Mouse (Mus musculus) layer of hippocampus, postnatal 10 days (tissue): Measurements from ENCODE around the gene Zfp940. TPM values are rescaled to one million over a fixed set of nuclear protein-coding genes. Genes with fewer than 3 reads are reported as not detected.
A peak's percentile ranks its signal among the peaks of the same experiment; 100 is the strongest.
"Not testable (repeated sequence)": the region's sequence is repeated elsewhere in the genome, so short reads cannot be mapped to it uniquely, and the experiment has no call there.

Experiments
- DNase-seq, 2 experiments: peaks; one replicate each; pipeline ENCODE4 v3.0.0; 2021; ENCODE audit warnings: low spot score in 2 of 2
- long read RNA-seq: library from polyadenylated mRNA; stranded (forward); transcript quantifications from one replicate; pipeline ENCODE4 v2.0.0, GENCODE M21; 2023
- total RNA-seq, 2 experiments: library from RNA; stranded (reverse); gene quantifications; 2 replicates each; pipeline ENCODE4 v1.2.3; 2021

Zfp940 gene
- total RNA-seq, result 10 to 100 TPM; 17.1 to 24.1 TPM
- long read RNA-seq, partial matches to known transcripts, result 1 of 16 reads
- long read RNA-seq, other reads (novel, unspliced or antisense), result 8 of 16 reads

DNA sequence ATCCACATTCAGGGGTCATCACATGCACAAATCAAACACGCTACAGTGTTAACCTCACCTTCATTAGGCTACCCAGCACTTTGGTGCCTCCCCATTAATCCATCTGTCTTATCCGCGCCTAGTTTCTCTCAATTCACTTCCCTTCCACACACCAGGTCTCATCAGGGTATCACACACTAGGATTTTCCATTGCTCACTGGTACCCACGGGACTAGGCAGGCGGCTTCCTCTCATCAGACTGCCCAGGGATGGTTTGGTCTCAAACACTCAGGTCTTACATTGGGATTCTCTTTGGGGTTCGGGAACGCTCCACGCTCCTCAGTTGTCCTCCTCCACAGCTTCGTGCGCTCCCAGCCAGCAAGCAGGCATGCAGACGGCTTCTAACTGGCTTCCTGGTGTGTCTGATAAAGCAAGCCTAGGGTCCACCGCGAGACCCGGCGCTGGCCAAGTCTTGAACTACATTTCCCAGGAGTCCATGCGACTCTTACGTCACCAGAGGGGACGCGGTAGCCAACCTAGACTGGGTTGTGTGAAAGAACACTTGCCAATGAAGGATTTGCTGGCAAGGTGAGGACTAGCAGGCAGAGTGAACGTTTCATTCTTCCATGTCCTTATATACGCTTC is at the start of gene Zfp940:
TSS of gene Zfp940 (minus strand) at position 451 of the 624 bp plus-strand sequence.
- peak; percentile 86 to 89 for DNase-seq

DNA sequence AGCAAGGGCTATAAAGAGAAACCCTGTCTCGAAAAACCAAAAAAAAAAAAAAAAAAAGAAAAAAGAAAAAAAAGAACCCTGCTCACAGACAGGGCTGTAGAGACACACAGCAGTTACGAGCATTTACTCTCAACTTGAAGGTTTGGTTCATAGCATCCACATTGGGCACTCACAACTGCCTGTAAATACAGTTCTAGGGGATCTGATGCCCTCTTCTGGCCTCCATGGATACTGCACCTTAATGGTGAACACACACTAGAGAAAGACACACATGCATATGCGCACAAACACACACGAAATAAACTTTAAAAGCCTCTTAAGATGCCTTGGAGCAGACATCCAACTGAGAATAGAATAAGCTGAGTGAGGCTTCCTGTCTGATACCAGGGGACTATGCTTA is 44.9 kb upstream of the Zfp940 start:
- DNase-seq, result no peak

DNA sequence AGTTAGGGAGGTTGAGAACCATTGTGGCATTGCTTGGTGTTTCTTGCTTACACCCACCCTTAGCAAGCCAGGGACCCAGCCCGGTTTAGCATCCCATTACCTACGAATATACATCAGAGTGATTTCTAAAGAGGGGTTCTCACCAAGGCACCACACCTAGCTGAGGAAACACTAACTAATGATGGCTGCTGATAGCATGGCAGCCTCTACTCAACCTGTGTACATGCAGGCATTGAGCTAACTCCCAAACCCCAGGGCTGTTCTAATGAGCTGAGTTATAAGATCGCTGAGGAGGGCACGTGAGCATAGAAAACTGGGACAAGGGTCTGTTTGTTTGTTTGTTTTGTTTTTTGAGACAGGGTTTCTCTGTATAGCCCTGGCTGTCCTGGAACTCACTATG is 39.3 kb upstream of the Zfp940 start:
- no peak for DNase-seq

DNA sequence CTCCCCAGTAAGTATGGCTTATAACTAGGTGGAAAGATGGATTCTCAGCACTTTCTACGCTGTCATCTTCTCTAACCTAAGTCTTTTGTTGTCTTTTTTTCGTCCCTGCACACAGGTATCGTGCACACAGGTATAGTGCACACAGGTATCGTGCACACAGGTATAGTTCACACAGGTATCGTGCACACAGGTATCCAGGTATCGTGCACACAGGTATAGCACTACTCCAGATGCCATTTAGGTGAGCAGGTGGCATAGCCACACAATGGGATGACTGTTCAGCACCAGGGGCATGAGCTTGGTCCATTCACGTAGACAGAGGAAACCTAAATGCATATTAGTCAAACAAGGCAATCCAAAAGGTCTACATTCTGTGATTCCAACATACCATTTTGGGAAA is 37.0 kb upstream of the Zfp940 start:
- no peak for DNase-seq

DNA sequence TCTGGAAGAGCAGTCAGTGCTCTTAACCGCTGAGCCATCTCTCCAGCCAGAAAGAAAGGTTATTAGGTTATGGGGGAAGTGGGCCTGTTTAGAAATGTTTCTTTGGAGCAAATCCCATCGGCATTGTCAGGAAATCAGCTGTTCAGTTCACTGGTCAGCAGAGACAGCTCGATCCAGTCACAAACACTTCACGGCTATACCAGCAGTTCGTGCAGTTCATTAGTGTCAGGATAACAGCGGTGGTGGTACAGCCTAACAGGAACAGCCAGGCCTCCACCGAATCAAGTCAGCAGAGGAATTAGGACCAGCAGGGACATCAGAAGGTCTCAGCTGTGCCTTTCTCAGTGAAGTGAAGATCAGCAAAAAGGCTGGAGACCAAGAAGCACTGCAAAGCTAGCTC is 27.4 kb upstream of the Zfp940 start:
- no peak for DNase-seq

DNA sequence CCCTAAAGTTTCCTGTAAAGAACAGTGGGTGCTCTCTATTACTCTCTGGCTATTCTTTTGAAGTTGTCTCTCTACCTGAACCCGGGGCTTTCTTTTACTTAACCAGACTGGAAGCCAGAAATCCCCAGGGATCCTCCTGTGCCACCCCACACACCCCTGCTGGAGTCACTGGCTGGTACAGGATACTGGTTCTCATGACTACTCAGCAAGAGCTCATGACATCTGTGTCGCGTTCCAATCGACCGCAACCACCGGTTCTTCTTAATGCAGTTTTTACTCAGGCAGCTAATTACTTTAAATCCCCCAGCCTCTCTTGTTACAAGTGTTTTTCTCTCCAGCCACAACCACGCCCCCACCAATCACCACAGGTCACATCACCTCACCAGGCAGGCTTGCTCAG is 26.6 kb upstream of the Zfp940 start:
- no peak for DNase-seq

DNA sequence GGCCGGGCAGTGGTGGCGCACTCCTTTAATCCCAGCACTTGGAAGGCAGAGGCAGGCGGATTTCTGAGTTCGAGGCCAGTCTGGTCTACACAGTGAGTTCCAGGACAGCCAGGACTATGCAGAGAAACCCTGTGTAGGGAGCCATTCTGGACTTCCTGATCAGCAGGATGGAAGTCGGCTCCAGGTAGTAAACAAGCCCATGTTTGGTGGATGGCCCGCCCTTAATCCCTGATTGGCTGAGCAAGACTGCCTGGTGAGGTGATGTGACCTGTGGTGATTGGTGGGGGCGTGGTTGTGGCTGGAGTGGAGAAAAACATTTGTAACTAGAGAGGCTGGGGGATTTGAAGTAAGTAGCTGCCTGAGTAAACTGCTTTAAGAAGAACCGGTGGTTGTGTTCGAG is 24.1 kb upstream of the Zfp940 start:
- not testable (repeated sequence) for DNase-seq

DNA sequence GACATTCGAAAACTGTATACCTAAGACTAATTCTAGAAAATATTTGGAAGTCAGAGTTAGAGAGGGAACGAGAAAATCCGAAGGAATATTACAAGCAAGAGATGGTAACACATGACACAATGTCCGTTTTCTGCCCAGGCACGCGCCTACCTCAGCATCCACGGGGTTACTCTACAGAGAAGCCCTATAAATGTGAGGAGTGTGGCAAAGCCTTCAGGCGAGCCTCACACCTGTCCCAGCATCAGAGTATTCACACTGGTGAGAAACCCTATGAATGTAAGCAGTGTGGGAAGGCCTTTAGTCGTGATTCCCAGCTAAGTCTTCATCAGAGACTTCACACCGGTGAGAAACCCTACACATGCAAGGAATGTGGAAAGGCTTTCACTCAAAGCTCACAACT is 20.8 kb upstream of the Zfp940 start:
- no peak for DNase-seq

DNA sequence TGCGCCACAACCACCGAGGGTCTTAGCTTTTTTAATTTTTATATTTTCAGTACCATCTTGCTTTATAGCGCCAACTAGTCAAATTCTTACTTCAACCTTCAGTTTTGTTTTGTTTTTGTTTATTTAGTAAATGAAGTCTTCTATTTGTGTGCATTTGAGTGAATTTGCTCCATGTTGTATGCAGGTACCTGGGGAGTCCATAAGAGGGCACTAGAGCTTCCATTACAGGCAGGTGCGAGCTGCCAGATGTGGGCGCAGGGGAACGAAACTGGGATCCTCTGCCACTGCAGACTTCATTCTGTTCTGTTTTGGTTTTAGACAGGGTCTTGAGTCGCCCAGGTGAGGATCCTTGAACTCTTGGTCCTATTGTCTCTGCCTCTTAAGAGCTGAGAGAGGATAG is 8.2 kb upstream of the Zfp940 start:
- no peak for DNase-seq

DNA sequence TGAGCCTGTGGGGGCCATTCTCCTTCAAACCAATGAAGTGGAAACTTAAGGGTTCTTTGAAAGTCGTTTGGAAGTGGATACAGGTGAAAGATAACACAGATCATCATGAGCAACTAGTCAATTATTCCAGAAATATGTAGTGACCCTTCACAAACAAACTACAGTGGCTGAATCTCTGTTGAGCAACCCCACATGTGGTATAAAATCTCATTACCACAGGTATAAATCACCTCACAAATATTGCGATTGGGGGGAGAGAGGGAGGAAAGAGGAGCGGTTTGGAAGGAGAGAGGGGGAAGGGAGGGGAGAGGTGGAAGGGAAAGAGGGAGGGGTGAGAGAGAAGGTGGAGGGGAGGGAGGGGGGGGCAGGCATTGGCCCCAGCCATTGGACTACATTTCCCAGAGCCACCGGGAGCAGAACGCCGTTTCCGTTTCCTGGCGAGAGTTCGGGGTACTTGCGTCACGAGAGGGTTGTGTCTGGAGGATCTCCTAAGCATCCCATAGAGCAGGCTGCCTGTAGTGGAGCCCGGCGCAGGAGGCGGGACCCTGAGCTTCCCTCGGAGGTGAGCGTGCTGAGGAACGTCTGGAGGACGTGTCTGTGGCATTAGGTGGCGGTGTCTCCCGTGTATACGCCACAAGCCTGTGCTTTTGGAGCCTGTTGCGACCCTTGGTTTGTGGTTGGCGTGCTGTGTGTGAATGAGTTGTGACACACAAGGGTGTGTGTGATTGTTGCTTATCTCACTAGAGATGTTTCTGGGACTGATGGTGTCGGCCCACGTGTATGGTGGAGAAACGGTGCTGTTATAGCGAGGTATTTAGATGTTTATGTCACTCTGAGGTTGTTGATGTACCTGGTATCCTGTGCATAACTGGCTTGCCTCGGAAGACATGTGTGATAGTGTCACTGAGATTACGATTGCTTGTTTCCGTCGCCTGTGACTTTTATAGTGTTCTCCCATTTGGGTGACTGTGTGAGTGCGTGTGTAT is 6.4 kb upstream of the Zfp940 start, which contains the start of gene Zfp420:
TSS of gene Zfp420 (plus strand) at position 448 of the 986 bp plus-strand sequence.
- peak; percentile 86 to 88 for DNase-seq

DNA sequence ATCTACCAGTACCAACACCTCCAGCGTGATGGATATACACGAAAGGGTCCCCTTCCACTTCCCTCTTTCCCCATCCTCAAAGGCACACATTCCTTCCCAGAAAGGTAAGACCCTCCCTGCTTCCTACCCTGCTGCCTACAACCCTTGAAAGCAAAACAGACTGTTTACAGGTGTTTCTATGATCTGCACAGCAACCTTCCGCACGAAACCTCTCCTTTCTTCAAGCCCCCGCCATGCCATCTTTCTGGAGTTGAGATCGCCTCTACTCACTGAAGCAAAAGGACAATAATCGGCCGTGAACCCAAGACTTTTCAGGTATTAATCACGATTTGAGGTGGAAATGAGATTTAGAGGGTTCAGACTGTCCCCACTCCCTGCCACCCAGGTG is 644 bp downstream of the Zfp940 start:
- no peak for DNase-seq

DNA sequence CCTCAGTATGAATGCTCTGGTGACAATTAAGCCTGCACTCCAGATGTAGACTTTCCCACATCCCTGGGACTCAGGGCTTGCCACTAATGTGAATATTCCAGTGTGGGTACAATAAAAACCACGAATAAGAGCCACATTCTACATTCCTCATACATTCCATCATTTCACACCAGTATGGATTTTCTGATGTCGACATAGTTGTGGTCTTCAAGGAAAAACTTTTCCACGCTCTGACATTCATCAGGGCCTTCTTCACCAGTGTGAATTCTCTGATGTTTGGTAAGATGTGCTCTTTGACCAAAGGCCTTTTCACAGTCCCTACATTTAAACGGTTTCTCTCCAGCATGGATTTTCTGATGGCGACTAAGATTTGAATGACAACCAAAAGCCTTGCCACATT is 8.9 kb downstream of the Zfp940 start:
- DNase-seq, result no peak

DNA sequence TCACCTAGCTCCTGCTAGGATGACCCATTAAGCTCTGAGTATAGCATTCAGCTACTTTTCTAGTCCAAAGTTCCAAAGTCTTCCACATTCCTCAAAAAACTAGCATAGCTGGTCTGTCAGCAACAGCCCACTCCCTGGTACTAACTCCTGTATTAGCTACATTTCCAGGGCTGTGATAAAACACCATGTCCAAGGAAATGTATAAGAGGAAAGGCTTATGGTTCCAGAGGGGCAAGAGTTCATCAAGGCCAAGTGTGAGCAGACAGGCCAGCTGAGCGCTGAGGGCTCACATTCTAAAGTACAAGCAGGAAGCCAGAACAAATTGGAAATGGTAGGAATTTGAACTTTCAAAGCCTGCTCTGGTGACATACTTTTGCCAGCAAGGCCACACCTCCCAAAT is 11.4 kb downstream of the Zfp940 start:
- no peak for DNase-seq

DNA sequence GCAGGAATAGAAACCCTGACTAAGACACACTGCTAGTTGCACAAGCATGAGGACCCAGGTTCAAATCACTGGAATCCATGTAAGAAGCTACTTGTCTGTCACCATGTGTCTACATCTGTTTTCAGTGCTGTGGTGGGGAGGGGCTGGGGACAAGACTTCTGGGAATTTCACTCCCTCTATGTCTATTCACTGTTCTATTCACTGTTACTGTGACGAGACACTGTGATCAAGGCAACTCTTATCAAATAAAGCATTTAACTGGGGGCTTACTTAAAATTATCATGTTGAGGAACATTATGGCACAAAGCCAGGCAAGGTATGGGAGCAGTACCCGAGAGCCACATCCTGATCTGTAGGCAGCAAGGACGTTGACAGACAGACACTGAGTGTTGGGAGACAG is 14.2 kb downstream of the Zfp940 start:
- DNase-seq, result no peak

DNA sequence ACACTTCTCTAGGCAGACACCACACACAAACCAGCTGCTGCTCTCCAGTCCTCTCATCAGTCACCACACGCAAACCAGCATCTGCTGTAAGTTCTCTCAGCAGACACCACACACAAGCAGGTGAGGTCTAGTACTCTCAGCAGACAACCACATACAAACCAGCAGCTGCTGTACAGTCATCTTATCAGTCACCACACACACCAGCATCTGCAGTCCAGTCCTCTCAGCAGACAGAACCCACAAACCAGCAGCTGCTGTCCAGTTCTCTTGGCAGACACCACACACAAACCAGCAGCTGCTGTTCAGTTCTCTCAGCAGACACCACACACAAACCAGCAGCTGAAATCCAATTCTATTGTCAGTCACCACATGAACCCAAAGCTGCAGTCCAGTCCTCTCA is 16.7 kb downstream of the Zfp940 start:
- DNase-seq, result no peak

DNA sequence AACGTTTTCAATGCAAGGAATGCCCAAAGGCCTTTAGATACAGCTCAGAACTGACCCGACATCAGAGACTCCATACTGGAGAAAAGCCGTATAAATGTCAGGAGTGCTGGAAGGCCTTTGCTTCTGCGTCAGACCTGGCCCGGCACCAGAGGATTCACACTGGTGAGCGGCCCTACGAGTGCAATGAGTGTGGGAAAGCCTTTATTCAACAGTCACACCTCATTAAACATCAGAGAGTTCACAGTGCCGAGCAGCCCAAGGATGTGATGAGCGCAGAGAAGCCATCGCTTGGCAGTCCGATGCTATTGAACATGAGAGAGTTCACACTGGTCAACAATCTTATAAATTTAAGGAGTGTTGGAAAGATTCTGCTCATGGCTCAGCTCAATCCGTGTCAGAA is 23.7 kb downstream of the Zfp940 start:
- no peak for DNase-seq

DNA sequence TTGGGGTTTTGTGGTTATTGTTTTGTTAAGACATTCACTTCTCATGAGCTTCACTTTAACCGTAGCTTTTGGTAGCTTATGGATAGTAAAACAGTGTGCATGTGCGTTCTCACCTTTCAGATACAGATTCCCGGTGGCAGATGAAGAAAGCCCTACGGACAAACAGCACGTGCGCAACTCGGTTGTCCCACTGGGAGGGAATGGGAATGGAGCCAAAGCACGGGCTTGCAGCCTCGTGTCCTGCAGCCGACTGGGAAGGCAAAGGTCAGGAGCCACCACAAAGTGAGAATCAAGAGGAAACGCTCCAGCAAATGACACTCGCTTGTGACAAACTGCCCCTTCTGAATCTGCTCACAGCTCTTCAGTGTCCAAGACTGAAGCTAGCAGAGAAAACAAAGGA is 25.5 kb downstream of the Zfp940 start:
- no peak for DNase-seq

DNA sequence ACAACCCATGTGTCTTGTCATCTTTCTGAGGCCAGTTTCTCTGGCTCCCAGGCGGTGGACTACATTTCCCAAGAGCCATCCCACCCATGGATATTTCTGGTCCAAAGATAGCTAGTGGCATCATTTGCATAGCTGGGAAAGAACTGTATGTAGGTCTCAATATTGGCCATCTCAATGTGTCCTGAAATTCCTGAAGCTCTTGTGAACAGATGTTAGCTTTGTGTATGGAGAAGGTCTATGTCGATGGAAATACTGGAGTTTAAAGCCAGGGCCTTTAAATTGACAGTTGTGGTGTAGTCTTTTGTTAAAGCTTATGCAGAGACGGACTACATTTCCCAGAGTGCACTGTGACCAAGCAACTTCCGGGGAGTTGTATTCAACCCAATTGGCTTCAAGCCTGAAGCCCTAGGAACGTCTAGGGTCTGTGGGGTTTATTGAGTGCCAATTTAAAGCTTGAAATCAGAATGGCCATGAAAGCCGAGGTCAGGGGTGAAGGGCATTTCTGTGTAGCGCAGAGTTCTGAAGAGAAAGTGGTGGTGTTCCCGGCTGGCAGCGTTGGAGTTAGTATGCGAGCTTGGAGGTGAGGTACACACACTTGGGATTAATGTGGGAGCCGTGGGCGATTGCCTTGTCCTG is 34.7 kb downstream of the Zfp940 start:
- peak; percentile 72 to 74 for DNase-seq

DNA sequence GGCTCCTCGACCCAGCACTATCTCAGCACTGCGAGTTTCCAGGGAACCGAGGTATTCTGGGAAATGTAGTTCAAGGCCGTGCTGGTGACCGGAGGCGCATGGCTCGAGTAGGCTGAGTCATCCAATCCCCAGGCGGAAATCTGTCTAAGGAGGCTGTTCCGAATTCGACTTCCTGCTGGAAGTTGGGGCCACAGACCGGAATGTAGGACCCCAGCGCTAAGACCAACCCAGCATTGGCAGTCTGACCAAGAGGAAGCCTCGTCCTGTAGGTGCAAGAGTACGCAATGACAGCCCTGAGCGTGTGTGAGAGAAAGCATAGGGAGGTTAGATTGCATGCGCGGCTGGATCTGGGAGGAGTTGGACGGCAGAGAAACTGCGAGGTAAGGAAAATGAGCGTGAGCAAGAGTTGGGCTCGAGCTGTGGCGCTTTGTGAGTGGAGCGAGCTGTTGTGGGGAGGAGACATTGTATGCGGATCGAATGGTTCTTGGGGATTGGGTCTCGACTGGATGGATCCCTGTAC is 37.5 kb downstream of the Zfp940 start, which contains the start of gene Zfp790:
TSS of gene Zfp790 (plus strand) at position 205 of the 520 bp plus-strand sequence.
- peak; percentile 81 to 84 for DNase-seq

DNA sequence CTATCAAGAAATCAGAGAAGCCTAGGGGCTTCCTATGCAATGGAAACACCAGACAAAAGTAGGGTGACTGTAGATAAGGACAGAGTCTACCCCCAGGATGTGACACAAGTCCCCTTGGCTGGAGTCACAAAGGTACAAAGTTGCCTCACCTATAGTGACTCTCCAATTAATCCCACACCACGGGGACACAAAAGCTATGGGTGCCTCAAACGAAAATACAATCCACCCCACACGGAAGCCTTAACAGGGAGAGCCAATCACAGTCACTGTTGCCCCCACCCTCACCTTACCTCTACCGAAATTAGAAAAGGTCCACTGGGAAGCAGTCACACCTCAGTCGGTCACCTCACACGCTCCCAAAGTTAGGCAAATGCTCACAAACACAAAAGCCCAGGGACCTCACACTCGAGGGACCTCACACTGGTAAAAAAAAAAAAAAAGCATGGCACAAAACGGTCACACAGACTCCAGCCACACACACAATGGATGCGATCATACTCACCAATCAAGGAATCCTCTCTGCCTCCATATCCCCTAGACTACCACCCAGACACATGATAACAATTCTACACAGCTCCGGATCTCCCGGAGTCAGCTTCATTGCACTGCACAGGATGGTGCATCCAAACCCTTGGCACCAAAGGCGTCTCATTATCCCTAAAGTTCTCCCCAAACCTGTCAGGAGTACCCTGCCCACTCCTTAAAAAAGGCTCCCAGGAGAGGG is 38.2 kb downstream of the Zfp940 start:
- no peak for DNase-seq

DNA sequence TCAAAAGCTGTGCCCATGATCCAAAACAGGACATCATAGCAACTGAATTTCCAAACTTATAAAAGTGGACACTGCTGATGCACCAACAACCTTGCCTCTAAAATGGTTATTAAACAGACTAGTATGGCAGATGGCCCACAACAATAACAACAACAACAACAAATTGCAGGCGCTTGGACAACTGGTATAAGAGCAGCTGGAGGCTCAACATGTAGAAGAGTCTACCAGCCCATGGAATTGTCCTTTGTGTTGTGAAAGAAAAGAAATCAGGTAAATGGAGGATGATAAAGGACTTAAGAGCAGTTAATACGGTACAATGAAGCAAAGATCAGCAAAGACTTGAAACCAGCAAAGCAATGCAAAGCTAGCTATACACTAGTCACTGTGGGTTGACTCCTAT is 39.1 kb downstream of the Zfp940 start:
- no peak for DNase-seq
